Mouse (Mus musculus) retina, embryonic 14.5 days (tissue): ENCODE data around the gene Zfx.

Experiments
- DNase-seq: peaks from one replicate; pipeline ENCODE4 v3.0.0-alpha.2; 2015; ENCODE audit warnings: low spot score

Zfx gene

DNA sequence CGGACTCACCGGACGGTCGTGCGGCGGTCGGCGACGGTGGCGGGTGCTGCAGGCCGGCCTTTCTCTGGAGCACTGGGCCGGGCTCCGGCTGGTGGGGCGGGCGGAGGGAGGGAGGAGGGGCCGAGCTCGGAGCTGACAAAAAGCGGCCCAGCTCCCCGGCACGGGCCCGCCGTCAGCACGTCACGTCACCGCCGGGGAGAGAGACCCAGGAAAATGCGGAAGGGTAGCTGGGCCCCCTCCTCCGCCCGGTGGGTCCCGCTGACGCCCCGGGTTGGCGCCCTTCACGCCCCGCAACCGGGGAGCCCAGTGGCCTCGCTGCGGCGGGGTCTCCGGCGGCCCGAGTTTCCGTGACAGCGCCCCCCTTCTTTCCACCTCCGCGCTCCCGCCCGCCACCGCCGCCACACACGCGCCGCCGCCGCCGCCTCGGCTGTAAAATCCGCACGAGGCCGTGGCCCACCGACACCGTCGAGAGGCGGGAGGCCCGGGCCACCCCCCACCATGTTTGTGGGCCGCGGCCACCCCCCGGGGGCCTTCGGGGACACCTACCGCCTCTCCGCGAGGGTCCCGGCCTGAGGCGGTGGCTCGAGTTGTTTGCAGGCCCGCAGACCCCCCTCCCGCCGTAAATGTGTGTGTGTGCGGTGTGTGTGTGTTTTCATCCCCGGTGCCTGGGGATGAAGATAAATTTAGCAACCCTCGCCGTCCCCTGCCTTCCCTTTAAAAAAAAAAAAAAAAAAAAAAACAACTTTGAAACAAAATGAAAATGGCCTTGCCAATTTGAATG is at the start of gene Zfx:
Gene Zfx (minus strand): TSS at position 644 of the 781 bp plus-strand sequence.
- DNase-seq: peak; percentile 66

DNA sequence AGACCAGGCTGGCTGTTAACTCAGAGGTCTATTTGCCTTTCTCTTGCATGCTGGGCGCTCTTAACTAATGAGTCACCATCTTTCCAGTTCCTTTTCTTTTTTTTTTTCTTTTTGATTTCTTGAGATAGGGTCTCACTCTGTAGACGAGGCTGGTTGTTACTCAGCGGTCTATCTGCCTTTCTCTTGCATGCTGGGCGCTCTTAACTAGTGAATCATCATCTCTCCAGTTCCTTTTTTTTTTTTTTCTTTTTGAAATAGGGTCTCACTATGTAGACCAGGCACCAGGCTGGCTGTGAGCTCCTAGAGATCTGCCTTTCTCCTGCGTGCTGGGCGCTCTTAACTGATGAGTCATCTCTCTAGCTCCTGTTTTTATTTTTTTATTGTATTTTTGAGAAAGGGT is 45.8 kb upstream of the Zfx start:
- no peak for DNase-seq

DNA sequence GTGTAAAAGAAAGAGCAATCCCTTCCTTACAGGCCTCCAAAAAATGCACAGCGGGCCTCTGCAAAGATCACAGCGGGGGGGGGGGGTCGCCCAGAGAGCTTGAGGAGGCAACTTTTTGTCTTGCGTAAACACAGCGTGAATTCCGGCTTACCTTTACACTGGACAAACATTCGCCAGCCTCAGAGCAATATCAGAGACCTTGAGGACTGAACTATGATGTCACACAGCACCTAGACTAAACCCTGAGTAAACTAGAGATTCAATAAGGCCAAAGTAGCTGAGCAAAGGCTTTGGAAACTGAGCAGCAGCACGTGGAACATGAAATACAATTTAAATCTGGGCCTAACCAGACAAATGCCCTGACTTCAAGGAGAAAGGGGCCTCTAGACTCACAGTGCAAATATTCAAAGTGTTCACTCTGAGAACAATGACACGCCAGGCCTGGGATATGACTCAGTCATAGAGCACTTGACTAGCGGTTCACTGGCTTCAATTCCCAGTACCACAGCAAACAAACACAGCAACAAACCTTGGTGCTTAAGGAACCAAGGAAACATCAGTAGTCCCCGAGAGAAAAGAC is 28.8 kb upstream of the Zfx start:
- DNase-seq: no peak

DNA sequence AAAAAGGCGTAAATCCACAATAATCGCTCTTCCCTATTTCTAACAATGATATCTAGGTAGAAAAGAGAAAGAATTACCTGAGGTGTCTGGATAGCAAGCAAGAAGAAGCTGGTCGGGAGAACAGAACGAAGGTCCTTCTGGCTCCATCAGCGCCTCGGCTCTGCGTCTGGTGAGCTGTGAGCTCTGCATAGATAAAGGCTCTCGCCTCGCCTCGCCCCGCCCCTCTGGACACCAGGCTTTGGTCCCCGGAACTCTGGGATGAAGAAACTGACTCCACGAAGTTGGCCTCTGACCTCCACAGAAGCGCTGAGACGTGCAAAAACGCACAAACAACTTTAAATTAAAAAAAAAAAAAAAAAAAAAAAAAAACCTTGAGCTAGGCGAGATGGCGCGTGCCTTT is 27.0 kb upstream of the Zfx start:
- no peak for DNase-seq

DNA sequence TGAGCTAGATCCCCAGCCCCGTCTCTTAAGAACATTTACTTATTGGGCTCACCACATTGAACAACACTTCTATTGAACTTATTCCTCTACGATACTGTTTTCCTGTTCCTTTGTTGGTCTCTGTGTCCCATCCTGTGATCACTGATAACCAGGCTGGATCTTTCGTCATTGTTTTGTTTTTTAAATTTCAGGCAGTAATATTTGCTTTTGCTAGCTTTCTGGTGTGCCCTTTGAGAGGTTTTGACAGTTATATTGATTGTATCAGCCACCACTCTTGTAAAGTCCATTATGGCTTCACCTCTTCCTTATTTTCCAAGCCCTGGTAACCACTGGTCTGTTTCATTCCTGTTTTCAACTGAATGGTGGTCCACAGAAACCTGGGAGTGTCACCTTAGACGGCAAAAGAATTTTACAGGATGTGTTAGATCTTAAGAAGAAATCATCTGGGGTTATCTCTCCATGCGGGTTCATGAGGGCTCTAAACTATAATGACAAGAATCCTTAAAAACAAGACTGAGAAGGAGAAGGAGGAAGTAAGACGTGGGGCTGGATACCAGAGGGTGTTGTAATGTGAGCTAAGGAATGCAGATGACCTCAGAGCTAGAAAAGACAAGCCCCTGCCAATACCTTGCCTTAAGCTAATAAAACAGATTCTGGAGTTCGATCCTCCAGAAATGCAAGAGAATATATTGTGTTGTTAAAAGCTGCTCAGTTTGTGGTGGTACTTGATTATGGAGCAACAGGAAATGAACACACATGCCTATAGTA is 18.7 kb upstream of the Zfx start:
- DNase-seq: no peak

DNA sequence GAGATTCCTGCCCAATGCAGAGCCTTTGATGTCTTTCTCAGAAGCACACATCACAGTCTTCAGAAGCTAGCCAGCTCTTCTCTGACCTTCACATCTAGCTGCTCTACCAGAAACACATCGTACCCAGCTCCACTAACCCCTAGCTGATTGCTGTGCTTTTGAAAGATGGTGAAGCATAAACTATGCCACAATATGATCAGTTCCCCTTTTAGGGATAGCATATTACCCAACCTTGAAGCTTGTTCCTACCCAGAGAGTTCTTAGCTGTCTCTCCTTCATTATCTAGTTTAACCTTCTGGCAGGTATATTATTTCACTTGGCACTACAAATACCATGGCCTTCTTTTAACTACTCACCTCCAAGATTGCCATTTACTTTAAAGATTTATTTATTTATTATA is 16.6 kb upstream of the Zfx start:
- no peak for DNase-seq

DNA sequence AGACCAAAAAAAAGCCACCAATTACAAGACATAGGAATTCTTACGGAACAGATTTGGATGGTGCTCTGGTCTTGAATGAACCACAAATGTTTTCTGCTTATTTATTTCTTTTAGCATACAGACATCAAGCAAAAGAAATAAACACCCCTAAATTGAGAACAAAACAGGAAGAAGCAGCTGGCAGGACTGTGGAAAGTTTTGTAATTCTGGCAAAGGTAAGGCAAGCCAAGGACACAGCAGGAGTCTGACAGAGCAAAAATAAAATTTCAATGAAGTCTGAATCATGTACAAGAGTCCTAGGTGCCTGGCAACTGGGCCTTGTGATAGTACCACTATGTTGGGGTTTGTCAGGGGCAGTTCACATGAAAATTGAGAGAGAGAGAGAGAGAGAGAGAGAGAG is 14.8 kb upstream of the Zfx start:
- no peak for DNase-seq

DNA sequence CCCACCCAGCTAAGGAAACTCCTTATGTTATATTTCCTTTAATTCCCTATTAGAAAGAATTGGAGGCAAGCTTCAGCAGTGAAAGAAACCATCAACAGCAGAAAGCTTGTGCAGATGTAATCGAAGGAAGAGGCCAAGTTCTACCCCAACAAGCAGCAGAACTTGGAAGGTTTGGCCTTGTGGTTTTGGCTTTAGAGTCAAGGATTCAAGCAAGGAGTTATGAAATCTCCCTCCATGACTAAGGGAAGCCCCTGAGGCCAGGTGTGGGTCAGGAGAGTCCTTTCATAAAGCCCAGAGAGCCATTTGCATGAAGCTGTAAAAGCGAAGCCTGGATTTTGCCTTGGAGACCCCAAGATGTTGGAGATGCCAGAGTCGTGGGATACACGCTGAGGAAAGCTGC is 11.6 kb upstream of the Zfx start:
- no peak for DNase-seq

DNA sequence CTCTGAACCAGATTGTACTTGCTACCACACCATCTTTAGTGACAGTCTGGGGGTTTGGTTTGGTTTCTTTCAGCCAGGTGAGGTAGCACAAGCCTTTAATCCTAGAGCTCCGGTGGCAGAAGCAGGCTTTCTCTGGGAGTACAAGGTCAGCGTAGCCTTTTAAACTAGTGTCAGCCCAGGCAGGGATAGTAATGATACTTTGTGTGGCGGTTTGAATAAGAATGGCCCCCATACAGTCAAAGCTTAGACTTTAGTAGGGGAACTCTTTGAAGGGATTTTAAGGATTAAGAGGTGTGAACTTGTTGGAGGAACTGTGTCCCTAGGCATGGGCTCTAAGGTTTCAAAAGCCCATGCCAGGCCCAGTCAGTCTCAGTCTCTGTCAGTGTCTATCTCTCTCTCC is 10.0 kb upstream of the Zfx start:
- DNase-seq: no peak

DNA sequence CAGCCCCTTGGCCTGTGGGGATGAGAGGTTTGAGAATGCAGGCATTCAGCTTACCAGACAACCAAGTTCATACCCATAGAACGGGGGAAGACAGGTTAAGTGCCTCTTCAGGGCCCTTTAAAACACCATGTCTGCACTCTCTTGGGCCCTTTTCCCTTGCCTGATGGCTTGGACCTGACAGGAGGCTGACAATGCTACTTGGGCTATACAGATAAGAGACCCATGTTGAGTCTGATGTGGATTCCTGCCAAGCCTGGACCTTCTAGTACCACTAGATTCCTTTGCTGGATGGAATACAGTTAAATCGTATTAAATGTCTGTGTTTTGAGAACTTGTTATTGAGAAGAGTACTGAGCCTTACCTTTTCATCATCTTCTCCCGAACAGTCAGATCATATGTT is 8.7 kb upstream of the Zfx start:
- no peak for DNase-seq

DNA sequence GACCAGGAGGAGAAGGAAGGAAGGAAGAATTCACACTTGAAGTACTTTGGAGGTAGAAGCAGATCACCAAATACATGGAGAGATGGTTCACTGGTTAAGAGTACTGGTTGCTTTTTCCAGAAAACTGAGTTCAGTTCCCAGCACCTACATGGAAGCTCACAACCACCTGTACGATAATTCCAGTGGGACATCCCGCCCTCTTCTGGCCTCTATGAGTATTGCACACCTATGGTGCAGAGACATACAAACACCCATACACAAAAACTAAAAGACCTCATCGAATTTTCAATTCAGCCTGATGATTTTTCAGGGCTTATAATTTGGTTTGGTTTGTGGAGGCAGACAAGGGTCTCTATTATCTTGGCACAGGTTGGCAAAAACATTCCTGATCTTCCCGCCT is 6.2 kb upstream of the Zfx start:
- DNase-seq: no peak

DNA sequence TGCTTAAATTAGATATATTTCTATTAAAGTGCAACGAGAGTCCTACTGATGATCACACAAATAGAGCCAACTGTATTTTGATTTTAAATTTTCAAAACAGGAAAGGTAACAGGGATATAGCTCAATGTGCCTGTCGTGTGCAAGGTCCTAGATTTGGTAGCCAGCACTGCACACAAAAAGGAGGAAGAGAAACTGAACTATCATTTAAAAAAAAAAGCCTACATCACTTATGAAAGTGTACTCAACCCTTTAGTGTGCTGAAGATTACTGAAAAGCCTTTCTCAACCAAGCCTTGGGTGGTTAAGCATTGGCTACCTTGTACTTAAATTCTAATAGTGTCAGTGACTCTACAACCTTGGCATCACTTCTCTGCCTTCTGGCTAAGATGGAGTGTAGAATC is 2.4 kb upstream of the Zfx start:
- no peak for DNase-seq

DNA sequence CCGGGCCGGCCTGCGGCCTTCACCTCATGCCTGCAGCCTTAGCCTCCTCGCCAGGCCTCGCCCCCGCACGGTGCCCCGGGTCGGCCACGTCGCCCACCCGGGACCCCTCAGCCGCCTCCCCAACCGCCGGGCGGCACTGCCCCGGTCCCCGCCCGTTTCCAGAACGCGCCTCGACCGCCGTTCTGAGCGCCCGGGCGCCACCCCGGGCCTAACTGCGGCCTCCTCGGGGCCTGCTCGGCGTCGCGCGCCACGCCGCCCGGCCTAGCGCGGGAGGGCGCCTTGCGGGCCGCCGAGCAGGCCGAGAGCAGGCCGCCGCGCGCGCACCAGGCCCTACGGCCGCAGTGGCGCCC is 818 bp downstream of the Zfx start:
- no peak for DNase-seq

DNA sequence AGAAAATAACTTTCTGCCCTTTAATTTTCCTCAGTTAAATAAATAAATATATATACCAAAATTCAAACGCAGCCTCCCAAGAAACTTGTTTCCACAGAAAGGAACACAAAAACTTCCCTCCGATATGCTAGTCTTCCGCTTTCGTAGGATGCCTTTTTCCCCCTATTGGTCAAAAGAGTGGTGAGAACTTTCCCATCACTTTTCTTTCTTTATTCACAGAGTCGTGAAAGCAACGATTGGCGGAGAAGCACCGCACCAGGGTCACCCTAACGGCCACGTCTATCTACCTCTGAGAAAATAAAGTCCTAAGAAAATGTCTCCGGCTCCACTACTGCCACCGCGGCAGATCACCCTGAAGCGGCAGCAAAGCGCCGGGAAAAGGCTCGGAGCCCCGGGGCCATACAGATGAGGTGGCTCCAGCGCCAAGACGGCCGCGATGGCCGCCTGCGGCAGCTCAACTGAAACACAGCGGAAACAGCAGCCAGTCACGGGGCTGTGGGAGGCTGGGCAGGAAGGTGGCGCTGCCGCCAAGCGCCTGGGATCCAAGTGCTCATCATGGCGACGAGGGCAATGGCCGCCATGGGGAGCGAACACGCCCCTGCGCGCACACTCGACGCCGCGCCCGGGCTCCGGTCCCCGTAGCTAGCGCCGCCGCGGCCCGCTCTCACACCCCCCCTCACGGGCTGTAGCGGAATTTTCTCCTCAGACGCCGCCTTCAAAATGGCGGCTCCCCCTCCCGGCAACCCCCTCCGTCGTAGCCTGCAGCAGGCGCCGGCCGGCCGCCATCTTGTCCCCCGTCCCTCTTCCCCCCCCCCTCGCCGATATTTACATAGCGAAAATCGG is 1.4 kb downstream of the Zfx start:
- DNase-seq: peak; percentile 86

DNA sequence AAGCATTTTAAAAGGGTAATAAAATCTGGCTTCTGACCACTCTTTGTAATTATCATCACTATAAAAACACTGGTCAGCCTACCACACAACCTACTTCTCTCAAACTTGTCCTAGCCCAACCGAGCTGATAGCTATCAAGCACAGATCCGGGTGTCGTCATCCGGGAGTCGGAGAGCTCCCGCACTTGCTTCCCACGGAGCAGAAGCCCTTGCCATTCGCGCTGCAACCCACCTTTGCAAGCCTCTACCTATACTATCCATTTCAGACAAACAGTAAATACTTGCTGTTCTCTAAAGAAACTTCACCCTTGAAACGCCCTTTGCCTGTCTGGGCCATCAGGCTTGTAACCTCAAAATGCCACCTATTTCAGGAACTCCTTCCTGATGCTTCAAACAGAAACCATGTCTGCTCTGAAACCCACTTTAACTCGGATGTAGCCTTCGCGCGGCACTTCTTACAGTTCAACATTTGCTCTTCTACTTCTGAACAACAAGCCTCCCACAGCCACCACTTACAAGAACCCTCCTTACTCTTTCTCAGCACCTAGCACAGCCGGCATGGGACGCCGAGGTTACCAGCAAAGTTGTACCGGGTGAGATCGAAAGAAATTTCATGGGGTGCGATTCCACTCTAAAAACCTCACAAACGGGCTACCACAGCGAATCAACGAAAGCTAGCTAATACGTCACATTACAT is 2.2 kb downstream of the Zfx start:
- peak; percentile 5 for DNase-seq

DNA sequence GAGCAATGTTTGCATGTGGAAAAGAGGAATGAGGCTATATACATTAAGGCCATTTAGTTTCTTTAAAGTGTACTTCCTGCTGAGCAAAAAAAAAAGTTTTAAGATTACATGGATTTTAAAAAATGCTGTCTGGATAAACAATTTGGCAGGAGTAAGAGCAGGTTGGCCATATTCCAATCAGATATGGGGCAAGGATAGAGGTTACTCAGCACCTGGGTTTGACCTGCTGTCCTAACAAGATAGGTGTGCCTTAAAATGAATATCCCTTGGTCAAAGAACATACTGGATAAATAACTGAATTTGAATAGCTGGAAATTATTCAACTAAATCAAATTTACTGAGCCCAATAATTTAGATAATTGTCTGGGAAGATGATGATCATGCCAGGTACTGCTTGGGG is 5.2 kb downstream of the Zfx start:
- no peak for DNase-seq

DNA sequence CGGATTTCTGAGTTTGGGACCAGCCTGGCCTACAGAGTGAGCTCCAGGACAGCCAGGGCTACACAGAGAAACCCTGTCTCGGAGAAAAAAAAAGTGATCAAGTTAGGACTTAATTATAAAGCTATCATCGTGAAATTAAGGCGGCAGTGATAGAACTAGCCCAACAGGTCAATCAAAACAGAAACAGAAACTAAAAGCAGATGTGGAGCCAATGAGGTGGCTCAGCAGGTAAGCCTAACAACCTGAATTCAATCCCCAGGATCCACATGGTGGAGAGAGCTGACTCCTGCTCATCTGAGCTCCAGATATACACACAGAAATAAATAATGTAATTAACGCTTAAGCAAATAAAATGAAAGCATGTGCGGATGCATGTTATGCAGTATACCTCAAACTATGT is 7.6 kb downstream of the Zfx start:
- no peak for DNase-seq

DNA sequence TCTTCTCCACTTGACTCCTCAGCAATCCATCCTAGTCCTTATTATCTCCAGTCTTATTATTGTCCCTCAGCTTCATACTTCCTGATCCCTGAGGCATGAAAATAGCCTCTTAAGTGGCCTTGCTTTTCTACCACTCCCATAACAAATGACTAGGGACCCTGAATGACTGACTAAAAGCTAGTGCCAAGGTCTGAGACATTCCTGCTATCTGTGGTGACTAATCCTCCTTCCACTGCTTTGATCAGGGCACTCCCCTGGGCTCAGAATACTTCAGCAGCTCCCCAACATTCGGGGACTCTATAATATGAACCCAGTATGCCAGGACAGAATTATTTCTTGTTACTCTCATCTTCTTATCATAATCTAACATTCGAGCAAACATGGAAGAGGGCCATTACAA is 17.5 kb downstream of the Zfx start:
- DNase-seq: no peak

DNA sequence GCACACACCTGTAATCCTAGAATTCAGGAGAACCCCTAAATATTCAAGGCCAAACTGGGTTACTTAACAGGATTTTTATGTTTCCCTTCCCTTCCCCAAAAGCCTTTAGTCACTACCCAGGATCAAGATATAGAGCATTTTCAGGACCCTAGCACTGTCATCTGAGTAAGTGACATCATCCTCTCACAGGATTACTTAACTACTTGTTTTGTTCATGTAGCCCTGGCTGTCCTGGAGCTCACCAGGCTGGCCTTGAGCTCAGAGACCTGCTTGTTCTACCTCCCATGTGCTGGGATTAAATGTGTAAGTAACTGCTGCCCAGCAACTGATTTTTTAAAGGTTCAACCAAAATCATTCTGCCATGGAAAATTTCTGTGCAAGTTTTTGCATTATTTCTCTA is 20.6 kb downstream of the Zfx start:
- no peak for DNase-seq

DNA sequence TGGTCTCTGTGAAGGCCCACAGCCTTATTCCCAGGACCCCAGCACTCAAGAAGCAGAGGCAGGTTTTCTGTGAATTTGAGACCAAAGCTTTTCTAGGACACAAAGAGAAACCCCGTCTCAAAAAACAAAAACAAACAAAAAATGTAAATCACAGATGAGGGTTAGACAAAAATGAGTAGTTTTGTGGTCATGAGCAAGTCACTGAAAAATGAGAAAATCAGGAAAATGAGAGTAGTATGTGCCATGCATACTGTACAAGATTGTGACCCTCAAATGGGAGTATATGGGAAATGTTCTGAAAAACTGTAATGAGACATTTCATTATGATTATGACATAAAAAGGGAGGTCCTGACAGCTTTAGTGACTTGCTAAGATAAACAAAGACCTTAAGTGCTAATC is 22.9 kb downstream of the Zfx start:
- DNase-seq: no peak

DNA sequence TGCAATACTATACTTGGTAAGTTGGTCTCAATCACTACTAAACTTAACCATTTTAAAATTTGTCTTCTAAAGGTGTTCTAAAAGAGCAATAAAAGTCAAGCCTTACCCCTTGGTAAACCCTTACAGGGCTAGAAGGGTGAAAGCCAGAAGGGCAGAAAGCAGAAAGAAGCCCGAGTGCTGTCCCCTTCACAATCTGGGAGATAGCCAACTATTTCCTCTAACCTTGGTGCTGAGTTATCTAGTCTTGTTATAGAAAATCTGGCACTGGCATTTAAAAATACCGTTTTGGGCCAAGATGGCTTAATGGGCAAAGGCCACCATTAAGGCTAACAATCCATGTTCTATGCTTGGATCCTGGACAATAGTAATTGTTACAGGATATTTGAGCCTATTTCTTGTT is 32.5 kb downstream of the Zfx start:
- DNase-seq: no peak

DNA sequence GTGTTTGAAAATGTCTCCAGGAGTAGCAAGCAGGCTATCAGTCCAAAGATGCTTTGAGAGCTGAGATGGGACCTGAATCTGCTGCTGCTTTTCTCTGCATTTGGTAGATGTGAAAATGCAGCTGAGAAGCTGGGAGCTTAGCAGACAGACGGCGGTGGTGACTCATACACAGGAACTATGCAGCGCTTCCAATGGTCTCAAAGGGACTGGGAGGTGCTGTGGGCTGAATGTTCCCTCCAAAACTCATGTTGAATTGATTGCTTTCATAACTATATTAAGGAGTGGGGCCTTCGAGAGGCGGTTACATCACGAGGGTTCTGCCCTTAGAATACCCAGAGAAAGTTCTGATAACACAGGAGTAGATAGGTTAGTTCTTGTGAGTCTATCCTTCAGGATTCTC is 62.3 kb downstream of the Zfx start:
- DNase-seq: no peak
